Mouse (Mus musculus) E14TG2a.4 (cell line): Measurements from ENCODE around the gene Thbs1.

Experiments used
- CTCF ChIP-seq: conservative IDR thresholded peaks from 2 replicates; pipeline ENCODE4 v1.5.1; 2014; ENCODE audit warnings: low read length
- NANOG ChIP-seq: IDR thresholded peaks from 2 replicates; pipeline ENCODE4 v1.6.1; 2014; ENCODE audit warnings: borderline replicate concordance, low read length, mixed read lengths
- POU5F1 ChIP-seq: IDR thresholded peaks from 2 replicates; pipeline ENCODE4 v1.6.1; 2014; ENCODE audit warnings: low read length, borderline replicate concordance

GRCm38 (mm10) chr2:118149855-118150563 lies 38.3 kb downstream of the Thbs1 start:
- no peak for TF ChIP-seq CTCF
- TF ChIP-seq POU5F1: no peak
- TF ChIP-seq NANOG: no peak
